Mouse (Mus musculus): Measurements from ENCODE around the gene Dedd2. TPM values are rescaled to one million over a fixed set of nuclear protein-coding genes. Genes with fewer than 3 reads are reported as not detected.
A peak's percentile ranks its signal among the peaks of the same experiment; 100 is the strongest.

Dedd2 gene
- polyA plus RNA-seq, 1 experiment from 2014 or later = 11.0 TPM

DNA sequence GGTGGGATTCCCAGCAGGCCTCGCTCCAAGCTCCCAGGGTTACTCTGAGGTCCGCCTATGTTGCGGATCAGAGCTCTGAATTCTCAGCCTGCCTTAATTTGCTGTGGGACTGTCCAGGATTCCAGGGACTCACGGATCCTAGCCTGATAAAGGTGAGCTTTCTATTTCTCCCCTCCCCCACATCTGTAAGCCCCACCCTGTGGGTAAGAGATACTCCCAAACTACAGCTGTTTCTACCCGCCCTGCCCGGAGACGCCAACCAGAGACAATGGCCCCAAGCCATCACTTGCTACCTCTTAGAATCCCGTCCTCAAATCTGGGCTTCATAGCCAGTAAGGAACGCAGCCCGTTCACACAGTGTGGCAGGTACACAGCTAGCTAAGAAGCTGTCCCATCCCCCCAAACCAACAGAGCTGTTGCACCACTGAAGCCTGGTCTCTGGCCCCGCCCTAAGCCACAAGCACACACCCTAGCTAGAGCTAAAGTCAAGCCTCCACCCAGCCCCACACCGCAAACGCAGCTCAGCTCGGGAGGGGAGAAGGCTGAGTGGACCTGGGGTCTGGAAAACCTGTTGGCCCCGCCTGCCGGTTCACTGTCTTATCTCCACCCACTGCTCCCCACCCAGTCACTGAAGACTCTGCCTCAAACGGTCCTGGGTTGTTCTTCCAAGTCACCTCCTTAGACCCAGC lies 64.8 kb downstream of the Dedd2 start:
- Histone ChIP-seq H3K27ac (0 out of 2 replicates have a peak overlapping the region, but pooled peaks have one; percentile 79), H3K4me3 (no peak overlapping the region), H3K9ac (0 out of 2 replicates have a peak overlapping the region, but pooled peaks have one; percentile 30), H3K4me1 (peaks cover 58% of the 10 kb centered on the region), H3K9me3 (replicated peaks) (no peaks in the 10 kb centered on the region), H3K36me3 (ENCODE audit: poor library complexity, severe bottlenecking) (no peaks in the 10 kb centered on the region), H3K4me2 (peak overlapping the region; percentile 4; the same call in 1 of the 2 replicates), H3K27me3 (0 out of 2 replicates have a peak, but pooled peaks cover 5% of the 10 kb centered on the region)
- WGBS = 17% methylated on average over 16 of the region's 17 CpGs
- ATAC-seq = no peak

GRCm38 (mm10) chr7:25154648-25155047 lies 65.8 kb downstream of the Dedd2 start:
- H3K9ac ChIP-seq = peak overlapping the region; percentile 34; the same call in 1 of the 2 replicates
- H3K4me2 ChIP-seq = peak overlapping the region; percentile 46
- no peak for ATAC-seq
- H3K27me3 ChIP-seq = peaks cover 8% of the 10 kb centered on the region; the same call in 1 of the 2 replicates
- WGBS = 63% methylated on average over 4 of the region's 4 CpGs
- H3K27ac ChIP-seq = peak overlapping the region; percentile 79
- H3K9me3 ChIP-seq (replicated peaks) = no peaks in the 10 kb centered on the region
- no peak overlapping the region for H3K4me3 ChIP-seq
- H3K36me3 ChIP-seq (ENCODE audit: poor library complexity, severe bottlenecking) = no peaks in the 10 kb centered on the region
- peaks cover 67% of the 10 kb centered on the region for H3K4me1 ChIP-seq

DNA sequence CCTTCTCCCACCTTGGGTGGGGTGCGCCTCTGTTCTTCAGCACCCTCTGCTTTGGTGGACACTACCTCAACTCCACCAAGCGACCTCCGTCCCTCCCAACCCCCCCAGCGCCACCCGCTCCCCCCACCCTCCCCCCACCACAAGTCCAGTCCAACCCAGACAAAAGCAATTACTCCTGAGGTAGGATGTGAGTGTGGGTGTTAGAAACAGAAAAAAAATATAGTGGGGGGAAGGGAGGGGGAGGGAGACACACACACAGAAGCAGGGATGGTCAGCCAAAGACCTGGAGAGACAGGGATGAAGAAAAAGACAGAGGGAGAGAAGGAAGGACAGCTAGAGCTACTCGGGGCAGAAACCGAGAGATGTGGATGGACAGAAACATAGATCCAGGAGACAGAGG lies 66.6 kb downstream of the Dedd2 start:
- H3K36me3 ChIP-seq (ENCODE audit: poor library complexity, severe bottlenecking) = no peaks in the 10 kb centered on the region
- H3K27ac ChIP-seq = peak overlapping the region; percentile 79
- 38% methylated on average over 7 of the region's 7 CpGs for WGBS
- peaks cover 9% of the 10 kb centered on the region; the same call in 1 of the 2 replicates for H3K27me3 ChIP-seq
- peaks cover 69% of the 10 kb centered on the region for H3K4me1 ChIP-seq
- H3K9ac ChIP-seq = 0 out of 2 replicates have a peak overlapping the region, but pooled peaks have one; percentile 9
- no peak overlapping the region for H3K4me3 ChIP-seq
- H3K4me2 ChIP-seq = peak overlapping the region; percentile 46; the same call in 1 of the 2 replicates
- ATAC-seq = no peak
- no peaks in the 10 kb centered on the region for H3K9me3 ChIP-seq (replicated peaks)

DNA sequence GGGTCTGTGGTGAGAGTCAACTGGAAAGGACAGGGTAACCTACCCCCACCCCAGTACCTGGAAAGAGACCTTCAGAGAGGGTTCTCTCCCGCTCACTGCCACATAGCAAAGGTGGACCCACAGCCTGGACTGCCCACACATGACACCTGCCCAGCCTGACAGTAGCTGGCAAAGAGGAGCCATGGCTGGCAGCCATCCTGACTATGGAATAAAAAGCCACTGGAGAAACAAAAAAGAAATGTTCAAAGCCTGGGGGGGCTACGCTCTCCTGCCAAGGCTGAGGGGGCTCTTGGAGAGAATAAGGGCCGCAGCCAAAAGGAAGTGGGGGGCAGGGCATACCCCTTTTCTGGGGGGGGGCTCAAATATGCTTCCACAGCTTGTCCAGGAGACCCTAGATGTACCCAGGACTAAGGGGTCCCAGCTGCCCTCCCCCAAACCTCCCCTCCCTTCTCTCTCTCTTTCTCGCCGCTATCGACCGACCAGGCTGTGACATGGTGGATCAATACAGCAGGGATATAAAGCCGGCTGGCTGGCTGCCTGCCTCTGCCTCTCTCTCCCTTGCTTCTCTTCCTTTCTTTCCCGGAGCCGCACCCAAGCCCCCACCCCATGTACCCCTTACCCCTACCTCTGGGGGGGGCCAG lies 68.4 kb downstream of the Dedd2 start:
- H3K9me3 ChIP-seq (replicated peaks) = no peaks in the 10 kb centered on the region
- 16% methylated on average over 9 of the region's 10 CpGs for WGBS
- peak overlapping the region; percentile 56 for H3K9ac ChIP-seq
- H3K36me3 ChIP-seq (ENCODE audit: poor library complexity, severe bottlenecking) = no peaks in the 10 kb centered on the region
- peaks cover 69% of the 10 kb centered on the region for H3K4me1 ChIP-seq
- ATAC-seq = peak; percentile 36
- peak overlapping the region; percentile 78 for H3K27ac ChIP-seq
- peaks cover 9% of the 10 kb centered on the region; the same call in 1 of the 2 replicates for H3K27me3 ChIP-seq
- H3K4me2 ChIP-seq = peak overlapping the region; percentile 46
- H3K4me3 ChIP-seq = peak overlapping the region; percentile 12

DNA sequence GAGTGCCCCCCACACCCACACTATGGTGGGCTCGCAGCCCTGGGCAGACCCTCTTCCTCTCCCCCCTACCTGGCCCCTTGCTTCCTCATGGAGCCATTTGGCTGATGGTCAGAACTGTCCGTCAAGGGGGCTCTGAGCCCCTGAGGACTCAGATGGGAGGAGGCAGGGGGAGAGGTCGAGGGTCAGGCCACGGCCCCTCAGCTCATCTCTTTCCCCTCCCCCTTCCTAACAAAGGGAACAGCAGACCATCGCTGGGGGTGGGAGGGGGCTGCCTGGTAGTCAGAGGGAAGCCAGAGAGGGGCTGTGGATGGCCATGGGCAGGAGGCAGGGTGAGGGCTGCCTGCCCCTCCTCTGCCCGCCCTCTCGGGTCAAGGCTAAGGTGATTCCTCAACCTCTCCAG lies 69.4 kb downstream of the Dedd2 start:
- 2% methylated on average over 6 of the region's 7 CpGs for WGBS
- peaks cover 65% of the 10 kb centered on the region for H3K4me1 ChIP-seq
- H3K36me3 ChIP-seq (ENCODE audit: poor library complexity, severe bottlenecking) = no peaks in the 10 kb centered on the region
- peak overlapping the region; percentile 56 for H3K9ac ChIP-seq
- no peak overlapping the region for H3K4me3 ChIP-seq
- H3K4me2 ChIP-seq = peak overlapping the region; percentile 46
- peak overlapping the region; percentile 78 for H3K27ac ChIP-seq
- H3K27me3 ChIP-seq = peaks cover 4% of the 10 kb centered on the region; the same call in 1 of the 2 replicates
- H3K9me3 ChIP-seq (replicated peaks) = no peaks in the 10 kb centered on the region
- ATAC-seq = no peak; the same call in 1 of the 2 replicates

- peak; percentile 46; the same call in 1 of the 2 replicates for ATAC-seq
Observed at GRCm38 (mm10) chr7:25150151-25150663, 70.2 kb downstream of the Dedd2 start.

More at GRCm38 (mm10) chr7:25150151-25150663, 70.2 kb downstream of the Dedd2 start:
- H3K4me2 ChIP-seq = peak overlapping the region; percentile 46
- peak overlapping the region; percentile 78 for H3K27ac ChIP-seq
- H3K9me3 ChIP-seq (replicated peaks) = no peaks in the 10 kb centered on the region
- no peaks in the 10 kb centered on the region for H3K36me3 ChIP-seq (ENCODE audit: poor library complexity, severe bottlenecking)
- H3K4me1 ChIP-seq = peaks cover 57% of the 10 kb centered on the region
- 0 out of 2 replicates have a peak overlapping the region, but pooled peaks have one; percentile 3 for H3K4me3 ChIP-seq
- 0 out of 2 replicates have a peak overlapping the region, but pooled peaks have one; percentile 37 for H3K9ac ChIP-seq
- WGBS = under 1% methylated on average over 18 of the region's 18 CpGs
- H3K27me3 ChIP-seq = peaks cover 4% of the 10 kb centered on the region; the same call in 1 of the 2 replicates

Small RNAs within 50 kb of the gene (microRNA-seq; reads per million reads assigned to microRNA genes)
- gene Mir7048 = not detected

Other genes with a start within 250 kb of the Dedd2 start
- 128 and 138 TPM in 2 replicates for gene Rabac1, start 247.9 kb downstream of the Dedd2 start, polyA plus RNA-seq (2015; fragmentation: Nextera tagmentation; extraction: Ambion mirVana)
- gene Atp1a3, start 214.7 kb downstream of the Dedd2 start, polyA plus RNA-seq (2015; fragmentation: Nextera tagmentation; extraction: Ambion mirVana) = 95.0 and 107 TPM in 2 replicates
- gene Grik5, start 148.3 kb downstream of the Dedd2 start, polyA plus RNA-seq (2015; fragmentation: Nextera tagmentation; extraction: Ambion mirVana) = 12.8 and 14.7 TPM in 2 replicates
- 33.5 and 38.1 TPM in 2 replicates for gene Zfp574, start 148.0 kb downstream of the Dedd2 start, polyA plus RNA-seq (2015; fragmentation: Nextera tagmentation; extraction: Ambion mirVana)
- gene Pou2f2, start 40.9 kb downstream of the Dedd2 start, polyA plus RNA-seq (2015; fragmentation: Nextera tagmentation; extraction: Ambion mirVana) = 21.9 and 22.2 TPM in 2 replicates
- gene Zfp526, start 810 bp upstream of the Dedd2 start, polyA plus RNA-seq (2015; fragmentation: Nextera tagmentation; extraction: Ambion mirVana) = 2.0 and 2.1 TPM in 2 replicates
- gene Gsk3a, start 17.2 kb upstream of the Dedd2 start, polyA plus RNA-seq (2015; fragmentation: Nextera tagmentation; extraction: Ambion mirVana) = 11.2 and 12.9 TPM in 2 replicates
- gene Erf, start 30.1 kb upstream of the Dedd2 start, polyA plus RNA-seq (2015; fragmentation: Nextera tagmentation; extraction: Ambion mirVana) = 5.5 and 5.8 TPM in 2 replicates
- 45.9 and 47.0 TPM in 2 replicates for gene Cic, start 47.1 kb upstream of the Dedd2 start, polyA plus RNA-seq (2015; fragmentation: Nextera tagmentation; extraction: Ambion mirVana)
- 513 and 525 TPM in 2 replicates for gene Pafah1b3, start 77.4 kb upstream of the Dedd2 start, polyA plus RNA-seq (2015; fragmentation: Nextera tagmentation; extraction: Ambion mirVana)
- 0.93 and 1.6 TPM in 2 replicates for gene Prr19, start 80.8 kb upstream of the Dedd2 start, polyA plus RNA-seq (2015; fragmentation: Nextera tagmentation; extraction: Ambion mirVana)
- gene Tmem145, start 85.5 kb upstream of the Dedd2 start, polyA plus RNA-seq (2015; fragmentation: Nextera tagmentation; extraction: Ambion mirVana) = 14.1 and 16.4 TPM in 2 replicates
- 14.2 and 16.6 TPM in 2 replicates for gene Megf8, start 96.5 kb upstream of the Dedd2 start, polyA plus RNA-seq (2015; fragmentation: Nextera tagmentation; extraction: Ambion mirVana)
- gene Cnfn, start 149.1 kb upstream of the Dedd2 start, polyA plus RNA-seq (2015; fragmentation: Nextera tagmentation; extraction: Ambion mirVana) = not detected in 2 replicates
- 10.6 and 11.9 TPM in 2 replicates for gene Lipe, start 178.1 kb upstream of the Dedd2 start, polyA plus RNA-seq (2015; fragmentation: Nextera tagmentation; extraction: Ambion mirVana)
- 0.40 and 0.45 TPM in 2 replicates for gene Cxcl17, start 192.3 kb upstream of the Dedd2 start, polyA plus RNA-seq (2015; fragmentation: Nextera tagmentation; extraction: Ambion mirVana)

Measured in forebrain, embryonic 13.5 days (tissue).